Mouse (Mus musculus) CH12.LX (cell line): ENCODE data around the gene Gypa.

Experiments used
- BHLHE40 ChIP-seq: IDR thresholded peaks from 2 replicates; pipeline ENCODE4 v1.6.1; 2011; ENCODE audit warnings: mild to moderate bottlenecking, low read depth, low read length, improper control_type of control experiment
- CHD2 ChIP-seq: IDR thresholded peaks from 2 replicates; pipeline ENCODE4 v1.6.1; 2011; ENCODE audit warnings: low read length, improper control_type of control experiment
- CTCF ChIP-seq, 2 experiments: IDR thresholded peaks in 1 of 2; conservative IDR thresholded peaks in 1 of 2; 2 replicates each; pipeline ENCODE4 v1.5.1; 2011 to 2012; ENCODE audit warnings: low read depth in 2 of 2, low read length in 2 of 2, improper control_type of control experiment in 1 of 2, inconsistent platforms in 1 of 2, mild to moderate bottlenecking in 1 of 2, moderate library complexity in 1 of 2
- KAT2A ChIP-seq: IDR thresholded peaks from 2 replicates; pipeline ENCODE4 v1.6.1; 2012; ENCODE audit warnings: low read length, improper control_type of control experiment, inconsistent platforms; ENCODE audit not compliant: insufficient replicate concordance
- MAZ ChIP-seq: IDR thresholded peaks from 2 replicates; pipeline ENCODE4 v1.6.1; 2012; ENCODE audit warnings: low read depth, mild to moderate bottlenecking, inconsistent platforms, low read length, improper control_type of control experiment, moderate library complexity
- MEF2A ChIP-seq: IDR thresholded peaks from 2 replicates; pipeline ENCODE4 v1.6.1; 2014; ENCODE audit warnings: low read depth, mild to moderate bottlenecking, inconsistent platforms, low read length, improper control_type of control experiment, borderline replicate concordance
- RAD21 ChIP-seq: IDR thresholded peaks from 2 replicates; pipeline ENCODE4 v1.6.1; 2011; ENCODE audit warnings: low read depth, mild to moderate bottlenecking, low read length, improper control_type of control experiment, moderate library complexity
- SIN3A ChIP-seq: IDR thresholded peaks from 2 replicates; pipeline ENCODE4 v1.6.1; 2012; ENCODE audit warnings: low read length, improper control_type of control experiment, inconsistent platforms

- TF ChIP-seq BHLHE40 (no peak), RAD21 (no peak), CTCF (conservative IDR thresholded peaks at IDR 0.05 in 1 of 2, IDR thresholded peaks at IDR 0.05 in 1 of 2; ENCODE audit: low read depth in 2 of 2, low read length in 2 of 2) (no peak), KAT2A (no peak), MAZ (no peak), CHD2 (no peak), SIN3A (no peak), MEF2A (no peak)
Observed at GRCm38 (mm10) chr8:80500244-80500643, 6.7 kb downstream of the Gypa start.
